Mouse (Mus musculus) testis, postnatal 10 days (tissue): Measurements from ENCODE around the gene Mbnl1.

ENCODE experiments used
- DNase-seq: peaks from one replicate; pipeline ENCODE4 v3.0.0; 2021; ENCODE audit warnings: low spot score

The Mbnl1 gene

DNA sequence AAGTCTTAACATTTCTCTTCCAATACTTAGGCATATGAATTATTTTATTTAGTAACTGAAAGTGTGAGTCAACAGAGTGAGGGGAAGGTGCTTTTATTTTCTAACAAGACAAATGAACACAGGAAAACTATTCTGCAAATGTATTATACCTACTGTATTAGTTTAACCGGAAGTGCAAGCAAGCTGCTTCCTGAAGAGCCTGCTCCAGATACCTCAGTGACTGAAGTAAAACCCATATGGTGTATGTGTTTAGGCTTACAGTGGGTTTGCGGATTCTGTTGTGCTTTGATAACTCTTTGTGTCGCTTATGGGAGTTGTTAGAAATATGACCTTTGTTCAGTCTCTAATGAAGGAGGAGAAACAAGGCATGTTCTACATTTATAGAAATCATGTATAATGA is 46.7 kb downstream of the Mbnl1 start:
- no peak for DNase-seq

DNA sequence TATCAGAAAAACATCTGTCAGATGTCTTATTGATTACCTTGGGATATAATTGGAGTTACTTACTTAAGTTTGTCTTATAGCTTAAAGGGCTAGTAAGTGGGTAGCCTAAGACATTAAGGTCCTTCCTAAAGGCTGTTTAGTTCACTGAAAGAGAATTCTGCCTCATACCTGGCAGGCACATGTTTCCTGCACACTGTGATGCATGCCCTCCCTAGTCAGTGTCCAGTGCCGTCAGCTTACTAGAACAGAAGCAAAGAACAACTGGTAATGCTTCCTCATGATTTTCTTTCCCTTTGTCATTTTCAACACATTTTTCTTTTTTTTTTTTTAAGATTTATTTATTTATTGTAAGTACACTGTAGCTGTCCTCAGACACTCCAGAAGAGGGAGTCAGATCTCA is 51.5 kb downstream of the Mbnl1 start:
- DNase-seq = no peak

GRCm38 (mm10) chr3:60531286-60531685 is 58.7 kb downstream of the Mbnl1 start:
- DNase-seq = no peak

GRCm38 (mm10) chr3:60531826-60532225 is 59.2 kb downstream of the Mbnl1 start:
- DNase-seq = no peak

DNA sequence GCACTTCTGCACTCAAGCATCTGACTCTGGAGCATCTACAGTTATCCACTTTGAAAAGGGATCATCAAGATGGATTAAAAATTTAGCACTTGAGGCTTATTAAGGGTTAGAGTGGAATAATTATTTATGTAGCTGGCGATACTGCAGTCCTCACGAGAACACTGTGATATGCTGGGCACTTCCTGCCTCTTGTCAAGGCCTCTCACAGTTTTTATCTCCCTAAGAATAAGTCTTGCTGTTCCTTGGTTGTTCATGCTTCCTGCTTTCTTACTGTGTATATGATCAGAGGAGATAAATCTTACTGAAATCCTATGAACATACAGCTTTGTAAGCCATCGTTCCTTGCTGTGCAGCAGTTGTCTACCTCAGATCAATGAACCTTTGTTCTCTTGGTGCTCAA is 62.6 kb downstream of the Mbnl1 start:
- DNase-seq = no peak

- DNase-seq = no peak
Observed at GRCm38 (mm10) chr3:60537063-60537462, 64.4 kb downstream of the Mbnl1 start.

DNA sequence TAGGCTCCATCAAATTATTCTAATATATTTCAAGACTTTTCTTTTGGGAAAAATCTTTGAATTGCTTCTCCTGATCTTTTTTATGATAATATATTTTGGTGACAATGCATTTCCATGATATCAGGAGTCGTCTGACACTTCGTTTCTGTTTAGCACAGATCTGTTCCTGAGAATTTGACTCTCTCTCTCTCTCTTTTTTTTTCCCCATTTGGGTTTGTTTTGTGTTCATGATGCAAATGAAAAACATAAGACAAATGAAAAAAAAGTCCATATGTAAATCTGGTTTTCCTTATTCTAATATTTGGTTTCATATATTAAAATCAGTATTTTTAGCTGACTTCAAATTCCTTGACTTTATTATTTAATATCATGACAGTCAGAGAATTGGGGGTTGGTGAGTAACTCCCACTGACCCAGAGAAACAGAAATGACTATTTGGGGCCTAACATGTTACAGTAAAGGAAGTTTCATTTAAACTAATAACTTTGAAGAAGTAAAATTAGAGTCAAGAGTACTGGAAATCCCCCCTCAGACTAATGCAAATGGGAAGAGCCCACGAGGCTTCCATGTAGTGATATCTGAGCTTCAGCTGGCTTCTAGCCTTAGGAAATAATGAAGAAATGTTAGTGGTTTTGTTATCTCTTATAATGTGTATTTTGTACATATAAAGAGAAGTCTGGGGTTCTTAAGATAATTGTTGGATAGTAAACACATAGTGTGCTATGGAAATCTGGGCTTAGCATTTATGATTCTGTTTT is 65.8 kb downstream of the Mbnl1 start:
- no peak for DNase-seq

DNA sequence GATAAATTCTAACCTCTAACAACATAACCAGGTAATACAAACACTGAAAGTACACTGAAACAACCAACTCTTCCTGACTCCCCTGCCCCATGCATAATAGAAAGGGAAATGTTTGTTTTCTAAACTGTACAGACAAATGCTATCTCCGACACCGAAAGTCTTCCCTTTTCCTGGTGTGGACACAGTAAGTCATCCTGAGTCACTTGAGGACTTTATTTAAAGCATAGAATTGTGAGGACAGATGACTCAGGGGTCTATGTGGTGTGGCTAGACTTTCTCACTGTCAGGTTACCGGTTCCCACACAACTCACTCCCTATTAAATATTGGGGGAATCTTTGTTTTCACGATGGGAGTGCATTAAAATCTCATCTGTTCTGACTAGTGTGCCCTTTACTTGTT is 68.5 kb downstream of the Mbnl1 start:
- no peak for DNase-seq

- DNase-seq = no peak
Observed at GRCm38 (mm10) chr3:60546196-60546595, 73.6 kb downstream of the Mbnl1 start.

- no peak for DNase-seq
Observed at GRCm38 (mm10) chr3:60546904-60547303, 74.3 kb downstream of the Mbnl1 start.

- DNase-seq = no peak
Observed at GRCm38 (mm10) chr3:60550492-60550891, 77.9 kb downstream of the Mbnl1 start.

GRCm38 (mm10) chr3:60551650-60552049 is 79.0 kb downstream of the Mbnl1 start:
- no peak for DNase-seq

- DNase-seq = no peak
Observed at GRCm38 (mm10) chr3:60553011-60553410, 80.4 kb downstream of the Mbnl1 start.

DNA sequence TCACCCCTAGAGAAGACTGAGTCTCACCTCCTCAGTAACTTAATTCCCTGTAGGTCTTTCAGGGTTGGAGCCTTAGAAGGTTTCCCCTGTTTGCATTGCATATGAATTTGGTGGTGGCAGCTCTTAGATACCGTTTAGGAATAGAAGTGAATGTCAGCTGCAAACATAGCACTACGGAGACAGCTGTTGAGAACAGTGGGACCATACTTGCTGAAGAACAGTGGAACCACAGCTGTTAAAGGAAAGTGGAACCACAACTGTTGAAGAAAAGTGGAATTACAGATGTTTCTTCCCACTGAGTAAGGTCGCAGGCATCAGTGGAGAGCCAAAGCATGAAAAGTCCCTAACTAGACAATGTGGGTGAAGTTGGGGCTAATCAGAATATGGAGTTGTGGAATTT is 84.0 kb downstream of the Mbnl1 start:
- no peak for DNase-seq

DNA sequence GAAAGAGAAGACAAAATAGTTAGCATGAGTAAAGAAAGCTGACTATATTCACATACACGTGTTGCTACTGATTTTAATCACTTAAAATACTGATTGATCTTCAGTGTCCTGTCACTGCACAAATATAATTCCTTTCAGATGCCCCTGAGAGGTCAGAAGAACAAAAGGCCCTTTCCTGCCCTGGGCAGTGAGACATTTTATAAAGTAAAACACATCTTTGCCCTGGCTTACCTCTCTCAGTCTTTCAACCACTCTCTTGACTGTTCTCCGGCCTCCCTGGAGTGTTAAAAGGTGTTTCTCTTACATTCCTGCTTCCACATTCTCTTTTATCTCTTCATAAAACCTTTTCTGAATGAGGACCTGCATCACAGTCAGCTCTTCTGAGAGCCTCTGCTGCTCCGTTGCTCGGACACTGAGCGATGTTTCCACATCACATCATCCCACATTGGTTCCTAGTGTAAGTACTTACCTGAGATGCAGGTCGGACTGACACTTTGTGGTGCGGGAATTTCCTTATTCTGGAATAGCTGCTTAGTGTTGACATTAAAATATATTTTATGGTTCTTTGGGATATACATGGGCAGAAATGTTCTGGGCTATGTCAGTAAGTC is 85.7 kb downstream of the Mbnl1 start:
- no peak for DNase-seq

- no peak for DNase-seq
Observed at GRCm38 (mm10) chr3:60559762-60560161, 87.1 kb downstream of the Mbnl1 start.

- no peak for DNase-seq
Observed at GRCm38 (mm10) chr3:60563529-60564243, 91.1 kb downstream of the Mbnl1 start.

GRCm38 (mm10) chr3:60564244-60564643 is 91.6 kb downstream of the Mbnl1 start:
- no peak for DNase-seq

DNA sequence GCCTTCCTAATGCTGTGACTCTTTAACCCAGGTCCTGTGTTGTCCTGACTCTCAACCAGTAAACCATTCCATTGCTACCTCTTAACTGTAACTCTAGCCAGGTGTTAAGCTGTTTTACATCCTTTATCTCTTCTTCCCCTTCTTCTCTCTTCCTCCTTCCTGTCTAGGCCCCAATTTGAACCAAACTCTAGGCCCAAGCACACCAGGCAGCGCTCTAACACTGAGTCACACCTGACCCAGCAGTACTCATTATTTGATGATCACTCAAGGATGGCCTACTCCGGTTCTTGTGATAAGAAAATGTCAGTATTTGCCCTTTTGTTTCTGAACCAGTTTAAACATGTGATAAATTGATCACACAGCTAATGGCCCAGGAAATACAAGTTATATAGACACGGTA is 92.6 kb downstream of the Mbnl1 start:
- no peak for DNase-seq

DNA sequence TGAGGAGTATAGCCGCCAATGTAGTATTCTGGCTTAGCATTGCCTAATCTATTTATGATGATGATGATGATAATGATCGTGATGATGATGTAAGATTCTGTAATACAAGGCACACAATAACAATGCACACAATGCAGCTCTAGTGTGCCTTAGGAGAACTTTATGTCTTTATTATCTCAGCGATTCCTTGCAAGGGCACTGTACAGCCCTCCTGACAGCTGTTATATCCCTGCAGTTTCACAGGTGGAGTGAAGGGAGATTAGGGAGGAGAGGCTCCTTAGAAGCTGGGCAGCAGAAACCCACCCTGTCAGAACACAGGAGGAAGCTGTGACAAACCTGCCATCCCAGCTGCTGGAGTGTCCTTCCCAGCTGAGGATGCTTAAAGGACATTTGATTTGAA is 93.3 kb downstream of the Mbnl1 start:
- no peak for DNase-seq

DNA sequence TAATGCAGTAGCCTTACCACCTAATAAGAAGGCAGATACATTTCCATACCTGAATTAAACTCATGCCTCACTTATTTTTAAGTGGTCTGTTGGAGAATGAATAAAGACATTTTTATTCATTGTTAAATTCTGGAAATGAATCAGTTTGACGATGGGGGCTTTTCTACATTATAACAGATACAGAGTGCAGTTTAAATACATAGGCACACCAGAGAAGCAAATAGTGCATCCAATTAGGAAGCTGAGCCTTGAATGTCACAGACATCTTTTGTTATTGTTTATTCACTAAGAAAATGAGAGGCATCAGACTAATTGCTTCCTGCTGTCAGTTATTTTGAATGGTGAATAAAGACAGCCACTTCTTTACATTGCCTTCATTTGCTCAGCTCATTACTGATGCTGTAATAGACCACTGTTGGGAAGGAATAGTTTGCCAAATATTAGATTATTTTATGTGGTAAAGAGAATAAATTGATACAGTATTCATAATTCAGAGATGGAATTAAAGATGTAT is 95.6 kb downstream of the Mbnl1 start:
- no peak for DNase-seq

DNA sequence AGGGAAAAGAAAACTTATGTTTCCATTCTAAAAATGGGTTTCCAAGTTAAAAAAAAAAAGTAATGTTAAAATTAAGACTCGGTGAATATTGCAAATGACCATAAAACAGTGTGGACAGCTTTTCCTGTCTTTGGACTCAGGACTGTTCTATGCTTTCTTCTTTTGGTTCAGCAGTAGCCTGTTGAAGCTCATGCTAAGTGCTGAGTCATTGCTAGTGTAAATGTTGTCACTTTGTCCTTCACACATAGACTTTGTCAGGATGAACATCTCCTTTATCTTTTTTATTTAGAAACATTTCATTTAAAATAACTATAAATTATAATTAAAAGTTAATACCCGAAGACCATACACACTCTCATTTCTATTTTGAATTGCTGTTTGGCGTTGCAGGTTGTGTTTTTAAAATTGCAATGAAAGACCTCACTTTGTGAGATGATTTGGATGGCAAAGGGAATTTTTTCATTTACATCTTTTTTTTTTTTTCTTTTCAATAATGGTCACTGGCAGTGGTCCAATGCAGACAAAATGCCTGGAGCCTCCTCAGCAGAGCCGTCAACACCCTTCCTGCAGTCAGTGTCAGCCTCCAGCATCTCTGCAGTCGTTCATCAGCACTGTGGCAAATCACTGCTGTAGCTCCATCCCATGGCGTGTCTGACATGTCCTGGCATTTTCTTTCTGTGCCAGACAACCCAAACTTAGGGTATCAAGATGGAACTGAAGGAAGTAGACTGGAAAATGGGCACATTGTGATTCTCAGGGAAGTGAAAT is 96.4 kb downstream of the Mbnl1 start:
- no peak for DNase-seq
